In the genomic region with DNA sequence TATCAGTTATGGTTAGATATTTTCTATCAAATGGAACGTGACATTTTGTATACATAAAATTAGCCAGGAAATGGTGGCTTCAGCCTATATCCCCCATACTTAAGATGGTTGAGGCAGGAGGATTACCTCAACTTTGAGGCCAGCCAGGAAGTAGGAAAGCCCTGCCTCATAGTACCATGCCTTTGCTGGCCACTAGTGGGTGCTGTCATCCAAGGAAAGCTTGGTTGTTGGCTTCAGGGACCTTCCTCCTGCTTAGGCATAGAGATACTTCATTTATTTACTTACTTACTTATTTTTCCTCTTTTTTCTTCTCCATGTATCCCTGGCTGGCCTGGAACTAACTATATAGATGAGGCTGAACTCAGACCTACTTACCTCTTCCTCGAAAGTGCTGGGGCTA, we compare ENCODE assay signal across 15 mouse cellular contexts. TPM values are rescaled to one million over a fixed set of nuclear protein-coding genes. Genes with fewer than 3 reads are reported as not detected.
DNase-seq lines count a peak whose midpoint lies in the region; ATAC-seq and TF ChIP-seq lines count a peak whose summit lies in the region.
"Had no signal": no experiment of that assay in that cellular context is flagged by ENCODE, and none has a peak within 500 bp of the region (broad histone marks: within the 10 kb centered on the region; RNA-seq: fewer than 3 reads in every experiment).

No protein-coding gene starts in this region.

- no peaks in the 10 kb centered on the region for H3K27me3 ChIP-seq in liver, adult 2 months (ENCODE audit: control insufficient read depth, insufficient read depth, low read length)
- H3K27me3 ChIP-seq in ES-Bruce4 (ENCODE audit: control insufficient read depth, insufficient read depth, low read length, poor library complexity, severe bottlenecking): no peaks in the 10 kb centered on the region

- 94% methylated on average over 2 of the region's 2 CpGs for WGBS in liver, adult 2 months

- no peak for DNase-seq in liver, adult 2 months (ENCODE audit: extremely low read depth, low read depth, low spot score)
- DNase-seq in liver: no peak
- DNase-seq in CD4-positive helper T cell, adult 2 months (ENCODE audit: low read depth, low spot score): peak; percentile 55
- DNase-seq in left cerebral cortex, adult 11 months (ENCODE audit: low spot score): no peak
- no peak for DNase-seq in left cerebral cortex, postnatal 36 days (ENCODE audit: low spot score in 2 of 2)
- no peak for DNase-seq in urinary bladder, postnatal 36 days (ENCODE audit: low spot score in 2 of 2)
- DNase-seq: cerebellum, postnatal 14 days had no signal

- TF ChIP-seq EP300 in ES-Bruce4 (IDR thresholded peaks at IDR 0.05; ENCODE audit: insufficient read depth, low read depth, low read length): no peak

- ATAC-seq in megakaryocyte progenitor cell, adult 5-6 weeks (replicated peaks; ENCODE audit: poor library complexity): peak; percentile 66

- intact Hi-C loops in left cerebral cortex, postnatal 36 days (cut with DNase I): no loop called here

- H3K36me3 ChIP-seq in liver, adult 2 months (ENCODE audit: control insufficient read depth, insufficient read depth, low read length): no peaks in the 10 kb centered on the region
- H3K36me3 ChIP-seq in ES-Bruce4 (ENCODE audit: control insufficient read depth, insufficient read depth, low read length, poor library complexity, severe bottlenecking): no peaks in the 10 kb centered on the region
- H3K36me3 ChIP-seq: hindbrain, embryonic 15.5 days; neural tube, embryonic 12.5 days had no signal

- peaks cover 23% of the 10 kb centered on the region for H3K4me1 ChIP-seq in liver, adult 2 months (ENCODE audit: control insufficient read depth, insufficient read depth, low read length)
- H3K4me1 ChIP-seq in ES-Bruce4 (ENCODE audit: control insufficient read depth, insufficient read depth, low read length): peaks cover 3% of the 10 kb centered on the region
- H3K4me1 ChIP-seq: hindbrain, embryonic 15.5 days; neural tube, embryonic 12.5 days had no signal

- H3K4me3 ChIP-seq in liver, adult 2 months (ENCODE audit: insufficient read depth, low read depth, low read length): no peak overlapping the region
- no peak overlapping the region for H3K4me3 ChIP-seq in ES-Bruce4 (ENCODE audit: low read depth, low read length)
- H3K4me3 ChIP-seq: hindbrain, embryonic 15.5 days; neural tube, embryonic 12.5 days had no signal

- no peak for TF ChIP-seq POLR2A in liver, adult 2 months (IDR thresholded peaks at IDR 0.05; ENCODE audit: extremely low read depth, insufficient read depth, low read length)
- TF ChIP-seq POLR2A in ES-Bruce4 (IDR thresholded peaks at IDR 0.05; ENCODE audit: insufficient read depth, low read length): no peak

- peaks cover 16% of the 10 kb centered on the region; the same call in 1 of the 2 replicates for H3K79me2 ChIP-seq in liver, adult 2 months (ENCODE audit: control insufficient read depth, insufficient read depth, low read length)

- H3K9ac ChIP-seq in liver, adult 2 months (ENCODE audit: low read depth, low read length): no peak overlapping the region
- H3K9ac ChIP-seq in ES-Bruce4 (ENCODE audit: low read depth, poor library complexity, severe bottlenecking): no peak overlapping the region
- H3K9ac ChIP-seq: hindbrain, embryonic 15.5 days; neural tube, embryonic 12.5 days had no signal

- TF ChIP-seq CTCF in liver, adult 2 months (IDR thresholded peaks at IDR 0.05; ENCODE audit: low read depth, low read length): peak; percentile 76
- TF ChIP-seq CTCF in ES-Bruce4 (IDR thresholded peaks at IDR 0.05; ENCODE audit: low read depth, low read length): peak; percentile 73

- H3K9me3 ChIP-seq in ES-Bruce4 (replicated peaks; ENCODE audit: control insufficient read depth, insufficient read depth, low read length, poor library complexity, severe bottlenecking): no peaks in the 10 kb centered on the region
- H3K9me3 ChIP-seq: hindbrain, embryonic 15.5 days; neural tube, embryonic 12.5 days had no signal

- no peak overlapping the region for H3K27ac ChIP-seq in liver, adult 2 months (replicated peaks; ENCODE audit: insufficient read depth, low read depth, low read length)
- no peak overlapping the region for H3K27ac ChIP-seq in ES-Bruce4 (ENCODE audit: insufficient read depth, low read length)
- H3K27ac ChIP-seq: hindbrain, embryonic 15.5 days; macrophage; neural tube, embryonic 12.5 days had no signal

RNA-seq across cellular contexts. Expression of gene Gprc5c, which starts 7.7 kb away (rescaled TPM):
- 51.4 and 66.2 TPM in 2 replicates for total RNA-seq in liver, adult 2 months (2014; rRNA removed)
- 87.6 and 93.9 TPM in 2 replicates for polyA plus RNA-seq in liver, adult 2 months (2012; rRNA removed)
- polyA plus RNA-seq in ES-Bruce4 (2011; ENCODE audit: insufficient read depth, insufficient read length, low read depth, missing spikeins): 48.8 and 57.0 TPM in 2 replicates
- not detected in 2 replicates for total RNA-seq in megakaryocyte progenitor cell, adult 5-6 weeks (2015)
- 0.67 TPM in 1 of 2 replicates, not detected in the other for total RNA-seq in megakaryocyte progenitor cell, adult 5-6 weeks (2017)
- total RNA-seq in left cerebral cortex, postnatal 36 days (2021): 1 to 10 TPM; 4.7 to 8.0 TPM

RNA-seq across cellular contexts. Expression of gene Cd300a, which starts 31.2 kb away (rescaled TPM):
- 3.0 and 3.6 TPM in 2 replicates for total RNA-seq in liver, adult 2 months (2014; rRNA removed)
- 0.65 and 1.2 TPM in 2 replicates for polyA plus RNA-seq in liver, adult 2 months (2012; rRNA removed)
- polyA plus RNA-seq in ES-Bruce4 (2011; ENCODE audit: insufficient read depth, insufficient read length, low read depth, missing spikeins): 0.78 and 2.3 TPM in 2 replicates
- total RNA-seq in megakaryocyte progenitor cell, adult 5-6 weeks (2015): 7.7 and 8.9 TPM in 2 replicates
- total RNA-seq in megakaryocyte progenitor cell, adult 5-6 weeks (2017): 14.2 and 29.7 TPM in 2 replicates
- total RNA-seq in left cerebral cortex, postnatal 36 days (2021): under 1 TPM; 0.42 to 0.61 TPM

RNA-seq across cellular contexts. Expression of gene Gpr142, which starts 59.9 kb away (rescaled TPM):
- total RNA-seq in liver, adult 2 months (2014; rRNA removed): not detected in 2 replicates
- polyA plus RNA-seq in liver, adult 2 months (2012; rRNA removed): not detected in 2 replicates
- not detected in 2 replicates for polyA plus RNA-seq in ES-Bruce4 (2011; ENCODE audit: insufficient read depth, insufficient read length, low read depth, missing spikeins)
- not detected in 2 replicates for total RNA-seq in megakaryocyte progenitor cell, adult 5-6 weeks (2015)
- not detected in 2 replicates for total RNA-seq in megakaryocyte progenitor cell, adult 5-6 weeks (2017)
- not detected for total RNA-seq in left cerebral cortex, postnatal 36 days (2021)
- total RNA-seq: heart, adult 18-20 months; layer of hippocampus, postnatal 10 days had no signal
- polyA plus RNA-seq: forebrain, embryonic 11.5 days; hindbrain, embryonic 15.5 days; macrophage; neural tube, embryonic 12.5 days had no signal
